Mouse (Mus musculus) kidney, adult 2 months (tissue): Measurements from ENCODE around the gene Celf3. TPM values are rescaled to one million over a fixed set of nuclear protein-coding genes. Genes with fewer than 3 reads are reported as not detected.

Source experiments
- DNase-seq: peaks from one replicate; pipeline ENCODE4 v3.0.0; 2021
- H3K27ac ChIP-seq: fragments of 200-500 bp; 2 replicates; pipeline ENCODE4 v1.5.1; 2012; ENCODE audit warnings: low read depth, low read length, control low read depth, inconsistent platforms; ENCODE audit not compliant: insufficient read depth
- H3K27me3 ChIP-seq: fragments of 200-500 bp; replicated peaks from 2 replicates; pipeline ENCODE4 v1.6.1; 2012; ENCODE audit warnings: mild to moderate bottlenecking, moderate library complexity, low read length, inconsistent platforms; ENCODE audit not compliant: control insufficient read depth, insufficient read depth
- H3K36me3 ChIP-seq: fragments of 200-500 bp; 2 replicates; pipeline ENCODE4 v1.6.1; 2012; ENCODE audit warnings: mild to moderate bottlenecking, moderate library complexity, low read length, inconsistent platforms; ENCODE audit not compliant: control insufficient read depth, insufficient read depth
- H3K4me1 ChIP-seq: fragments of 200-500 bp; 2 replicates; pipeline ENCODE4 v1.6.1; 2011; ENCODE audit warnings: low read length; ENCODE audit not compliant: control insufficient read depth, insufficient read depth
- H3K4me3 ChIP-seq: fragments of 200-500 bp; 2 replicates; pipeline ENCODE4 v1.5.1; 2011; ENCODE audit warnings: mild to moderate bottlenecking, low read depth, low read length, control low read depth; ENCODE audit not compliant: insufficient read depth
- CTCF ChIP-seq: fragments of 200-500 bp; conservative IDR thresholded peaks from 2 replicates; pipeline ENCODE4 v1.5.1; 2011; ENCODE audit warnings: low read depth, mild to moderate bottlenecking, control low read depth, low read length, moderate library complexity, mixed read lengths; ENCODE audit not compliant: insufficient read depth, insufficient read length
- POLR2A ChIP-seq: fragments of 200-500 bp; IDR thresholded peaks from one replicate; pipeline ENCODE4 v1.6.1; 2011; ENCODE audit warnings: low read depth, low read length, control low read depth
- WGBS: fragments of 180-500 bp; shearing (Covaris S2); methylation state at CpG from one replicate; pipeline ENCODE4 v1.1.7; 2018; 5-methylcytosine and 5-hydroxymethylcytosine counted together
- polyA plus RNA-seq: library from polyadenylated mRNA; depleted of rRNA; stranded (reverse); fragments of >200 nt; gene quantifications from 2 replicates; pipeline ENCODE4 v1.2.3, GENCODE M21; 2012

Celf3 gene
- polyA plus RNA-seq, 1 experiment = 1.6 TPM

- DNase-seq = no peak
- TF ChIP-seq POLR2A = no peak
- 20% methylated on average over 16 of the region's 16 CpGs for WGBS
- no peaks in the 10 kb centered on the region for H3K27me3 ChIP-seq
- H3K4me3 ChIP-seq = no peak within 1 kb of the TSS
- no peaks in the 10 kb centered on the region for H3K4me1 ChIP-seq
- no peak within 1 kb of the TSS for H3K27ac ChIP-seq
- no peaks in the 10 kb centered on the region for H3K36me3 ChIP-seq
Measured at GRCm38 (mm10) chr3:94480291-94480884, 2.3 kb downstream of the Celf3 start, which contains the start of gene Riiad1. Gene Riiad1 (minus strand): TSS chr3:94480341.

DNA sequence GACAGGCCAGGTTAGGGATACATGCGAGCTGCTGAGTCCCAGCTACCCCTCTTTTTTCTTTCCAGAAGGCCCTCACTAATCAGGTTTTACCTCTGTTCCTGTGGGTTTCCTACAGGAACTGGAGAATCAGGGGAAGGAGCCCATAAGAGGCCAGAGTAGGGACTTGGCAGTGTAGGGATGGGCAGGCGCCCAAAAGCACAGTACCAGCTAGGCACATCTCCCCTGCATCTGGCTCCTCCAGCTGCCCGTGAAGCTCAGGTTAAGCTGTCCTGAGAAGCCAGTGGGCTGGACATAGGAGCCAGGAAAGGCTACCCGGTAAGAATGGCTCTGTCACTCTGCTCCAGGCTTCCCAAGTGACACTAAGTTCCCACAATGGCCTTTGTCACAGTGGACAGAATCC, 3.3 kb downstream of the Celf3 start:
- no peak for DNase-seq
- Histone ChIP-seq H3K27ac (no peak overlapping the region), H3K36me3 (no peaks in the 10 kb centered on the region), H3K27me3 (no peaks in the 10 kb centered on the region), H3K4me3 (no peak overlapping the region), H3K4me1 (no peaks in the 10 kb centered on the region)
- TF ChIP-seq CTCF = no peak
- no peak for TF ChIP-seq POLR2A
- 76% methylated on average over 4 of the region's 4 CpGs for WGBS

GRCm38 (mm10) chr3:94482764-94483385, 4.8 kb downstream of the Celf3 start:
- Histone ChIP-seq H3K27me3 (no peaks in the 10 kb centered on the region), H3K4me1 (no peaks in the 10 kb centered on the region), H3K4me3 (no peak overlapping the region), H3K36me3 (no peaks in the 10 kb centered on the region), H3K27ac (no peak overlapping the region)
- TF ChIP-seq POLR2A (no peak), CTCF (no peak)
- WGBS = 88% methylated on average over 17 of the region's 17 CpGs
- no peak for DNase-seq

GRCm38 (mm10) chr3:94483790-94484439, 5.8 kb downstream of the Celf3 start:
- Histone ChIP-seq H3K27ac (no peak overlapping the region), H3K4me1 (no peaks in the 10 kb centered on the region), H3K27me3 (no peaks in the 10 kb centered on the region), H3K36me3 (no peaks in the 10 kb centered on the region), H3K4me3 (no peak overlapping the region)
- no peak for DNase-seq
- TF ChIP-seq POLR2A = no peak
- TF ChIP-seq CTCF = no peak
- 30% methylated on average over 20 of the region's 20 CpGs for WGBS

DNA sequence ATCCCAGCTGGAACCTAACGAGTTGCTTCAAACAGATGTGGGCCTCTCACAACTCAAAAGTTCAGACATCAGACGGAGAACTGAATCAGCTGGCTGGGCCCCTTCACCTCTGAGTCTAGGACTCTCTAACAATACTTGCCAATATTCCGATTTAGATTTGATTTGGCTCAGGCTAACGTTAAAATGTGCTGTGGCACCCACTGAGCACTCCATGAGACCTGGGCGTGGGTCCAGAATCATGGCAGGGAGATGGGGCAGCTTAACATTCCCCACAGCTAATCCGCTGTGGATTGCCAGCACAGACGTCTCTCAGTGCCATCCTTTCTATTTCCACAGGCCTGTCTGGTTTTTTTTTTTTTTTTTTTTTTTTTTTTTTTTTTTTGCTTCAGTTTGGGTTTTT, 7.8 kb downstream of the Celf3 start:
- Histone ChIP-seq H3K27me3 (no peaks in the 10 kb centered on the region), H3K36me3 (no peaks in the 10 kb centered on the region), H3K4me1 (no peaks in the 10 kb centered on the region), H3K4me3 (no peak overlapping the region), H3K27ac (no peak overlapping the region)
- 83% methylated on average over 7 of the region's 7 CpGs for WGBS
- DNase-seq = no peak
- TF ChIP-seq CTCF (no peak), POLR2A (no peak)

- TF ChIP-seq CTCF = no peak
- no peak for TF ChIP-seq POLR2A
- Histone ChIP-seq H3K4me1 (no peaks in the 10 kb centered on the region), H3K27ac (no peak overlapping the region), H3K27me3 (no peaks in the 10 kb centered on the region), H3K36me3 (no peaks in the 10 kb centered on the region), H3K4me3 (no peak overlapping the region)
- WGBS = 74% methylated on average over 6 of the region's 6 CpGs
- no peak for DNase-seq
Measured at GRCm38 (mm10) chr3:94487581-94487980, 9.5 kb downstream of the Celf3 start.

- DNase-seq = no peak
- H3K36me3 ChIP-seq = no peaks in the 10 kb centered on the region
- no peak overlapping the region for H3K27ac ChIP-seq
- TF ChIP-seq POLR2A = no peak
- no peak for TF ChIP-seq CTCF
- 83% methylated on average over 4 of the region's 4 CpGs for WGBS
- H3K27me3 ChIP-seq = no peaks in the 10 kb centered on the region
- H3K4me1 ChIP-seq = no peaks in the 10 kb centered on the region
- H3K4me3 ChIP-seq = no peak overlapping the region
Measured at GRCm38 (mm10) chr3:94497162-94497561, 19.1 kb downstream of the Celf3 start.
